Mouse (Mus musculus) cerebellum, adult 9-10 months (tissue): ENCODE data around the gene Usp22.
"Not testable (repeated sequence)": the region's sequence is repeated elsewhere in the genome, so short reads cannot be mapped to it uniquely, and the experiment has no call there.

Experiments used
- DNase-seq: peaks from one replicate; pipeline ENCODE4 v3.0.0; 2022

Usp22 gene

DNA sequence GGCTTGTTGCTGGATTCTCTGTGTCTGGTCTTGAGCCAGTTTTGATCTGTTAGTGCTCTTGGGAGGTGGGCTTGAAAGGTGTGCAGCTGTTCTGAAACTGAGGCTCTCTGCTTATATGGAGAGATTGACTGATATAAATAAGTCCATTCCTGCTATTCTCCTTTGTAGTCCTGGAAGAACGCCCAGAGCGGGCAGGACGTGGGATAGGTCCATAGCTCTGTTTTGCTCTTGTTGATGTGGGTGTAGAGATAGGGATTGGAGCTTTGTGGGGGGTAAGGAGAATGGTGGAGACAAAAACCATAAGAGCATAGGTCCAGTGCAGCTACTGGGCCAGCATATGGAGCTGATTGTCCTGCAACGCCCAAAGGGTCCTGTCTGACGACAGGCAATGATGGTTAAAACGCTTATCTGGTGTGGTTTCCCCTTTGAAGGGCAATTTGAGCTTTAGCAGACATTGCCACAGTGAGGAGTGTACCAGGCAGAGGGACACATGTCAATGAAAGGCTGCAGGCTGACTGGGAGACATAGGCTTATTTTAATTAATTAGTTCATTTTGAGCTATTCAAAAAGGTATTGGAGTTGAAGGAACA is 31.8 kb downstream of the Usp22 start:
- DNase-seq: no peak

DNA sequence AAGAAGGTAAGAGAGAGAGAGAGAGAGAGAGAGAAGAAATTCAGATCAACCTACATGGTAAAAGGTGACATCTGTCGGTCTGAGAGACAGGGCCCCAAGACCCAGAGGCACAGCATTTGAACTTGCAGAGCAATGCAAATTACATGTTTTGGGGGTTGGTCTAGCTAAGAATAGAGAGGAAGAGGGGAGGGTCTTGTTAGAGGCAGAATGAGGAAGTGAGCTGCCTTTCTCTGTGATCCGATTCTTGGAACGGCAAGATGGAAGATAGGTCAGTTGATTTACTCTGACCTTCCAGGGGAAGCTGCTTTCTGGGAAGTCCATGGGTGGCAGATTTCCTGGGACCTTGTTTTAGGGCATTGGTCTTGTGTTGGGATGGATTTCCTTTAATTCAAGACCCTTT is 32.6 kb downstream of the Usp22 start:
- no peak for DNase-seq

DNA sequence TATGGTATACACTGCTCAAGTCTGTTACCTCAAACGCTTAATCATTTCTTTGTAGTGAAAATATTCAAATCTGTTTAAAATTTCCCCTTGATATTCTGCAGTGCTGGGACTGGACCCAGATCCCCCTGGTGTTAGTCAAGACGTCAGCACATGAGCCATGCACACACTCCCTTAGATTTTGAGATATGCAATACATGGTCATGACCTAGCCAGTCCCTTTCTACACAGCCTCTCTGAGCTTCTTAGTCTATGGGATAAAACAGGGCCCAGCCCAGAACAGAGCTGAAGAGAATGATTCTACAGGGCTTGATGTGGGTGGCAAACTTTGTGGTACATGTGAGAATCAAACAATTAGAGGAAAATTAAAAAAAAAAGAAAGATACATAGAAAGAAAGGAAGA is 33.2 kb downstream of the Usp22 start:
- no peak for DNase-seq

DNA sequence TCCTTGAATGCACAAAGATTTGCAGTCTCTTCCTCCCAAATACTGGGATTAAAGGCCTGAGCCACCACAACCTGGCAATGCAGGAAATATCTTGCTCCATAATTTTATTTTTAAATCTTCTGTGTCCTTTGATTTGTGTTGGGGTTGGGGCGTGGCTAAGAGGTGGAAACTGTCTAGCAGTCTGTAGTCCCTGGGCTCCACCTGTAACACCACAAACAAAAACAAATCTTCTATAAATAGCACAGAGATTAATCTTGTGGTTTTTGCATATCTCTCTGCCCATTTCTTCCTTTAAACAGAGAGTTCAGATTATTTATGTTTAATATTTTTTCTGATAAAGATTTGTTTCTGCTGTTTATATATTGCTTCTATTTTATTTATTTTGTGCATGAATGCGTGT is 41.9 kb downstream of the Usp22 start:
- DNase-seq: no peak

DNA sequence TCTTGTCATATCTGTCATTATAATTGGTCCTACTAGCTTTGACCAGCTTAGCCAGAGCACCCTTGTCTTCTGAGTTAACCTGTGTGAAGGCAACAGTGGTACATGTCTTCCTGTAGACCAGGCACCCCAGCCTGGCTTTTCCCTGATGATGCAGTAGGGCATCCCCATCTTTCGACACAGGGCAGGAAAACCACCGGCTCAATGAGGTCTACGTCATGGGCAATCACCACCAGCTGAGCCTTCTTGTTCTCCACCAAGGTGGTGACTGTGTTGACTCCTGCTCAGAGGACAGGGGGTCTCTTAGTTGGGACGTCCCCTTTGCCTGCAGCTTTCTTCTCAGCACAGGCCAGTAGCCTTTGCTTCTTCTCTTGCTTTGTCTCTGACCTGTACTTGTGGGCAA is 44.2 kb downstream of the Usp22 start:
- not testable (repeated sequence) for DNase-seq

DNA sequence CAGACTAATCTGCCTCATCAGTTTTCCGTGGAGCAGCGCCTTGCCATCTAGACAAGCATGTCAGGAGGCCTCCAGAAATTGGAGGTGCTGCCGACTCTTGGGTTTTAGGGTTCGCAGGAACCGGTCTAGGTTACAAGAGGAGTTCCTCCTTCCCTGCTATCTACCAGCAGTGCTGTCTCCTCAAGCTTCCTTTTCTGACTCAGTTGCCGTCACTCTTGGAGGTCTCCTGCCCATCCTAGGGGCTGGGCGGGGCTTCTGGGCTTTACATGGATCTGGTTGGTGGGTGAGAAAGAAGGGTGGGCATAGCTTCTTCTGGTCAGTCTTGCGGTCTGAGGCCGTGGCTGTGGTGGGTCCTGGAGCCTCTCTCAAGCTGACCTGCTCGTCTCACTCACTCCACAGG is 45.5 kb downstream of the Usp22 start:
- no peak for DNase-seq

DNA sequence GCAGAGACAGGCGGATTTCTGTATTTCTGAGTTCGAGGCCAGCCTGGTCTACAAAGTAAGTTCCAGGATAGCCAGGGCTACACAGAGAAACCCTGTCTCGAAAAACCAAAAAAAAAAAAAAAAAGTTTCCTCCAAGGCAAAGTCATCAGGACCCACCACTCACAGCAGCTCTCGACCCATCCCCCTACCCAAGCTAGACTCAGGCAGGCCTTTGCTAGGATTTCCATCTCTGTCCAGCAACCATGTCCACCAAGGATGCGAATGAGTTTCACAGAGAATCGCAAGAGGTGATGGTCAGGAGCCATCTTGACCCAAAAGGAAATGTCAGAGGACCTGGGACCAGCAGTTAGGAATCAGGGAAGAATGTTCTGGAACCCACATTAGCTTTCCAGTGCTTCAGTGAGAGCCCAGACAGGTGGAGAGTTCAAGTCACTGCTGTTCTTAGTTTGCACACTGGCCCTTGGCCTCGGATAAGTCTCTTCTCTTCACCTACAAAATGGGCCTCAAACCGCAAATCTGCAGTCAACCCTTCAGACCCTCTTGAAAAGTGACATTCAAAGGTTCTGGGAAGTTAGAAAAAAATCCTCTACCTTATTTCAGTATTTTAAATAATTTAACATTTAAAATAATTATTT is 47.3 kb downstream of the Usp22 start:
- no peak for DNase-seq

DNA sequence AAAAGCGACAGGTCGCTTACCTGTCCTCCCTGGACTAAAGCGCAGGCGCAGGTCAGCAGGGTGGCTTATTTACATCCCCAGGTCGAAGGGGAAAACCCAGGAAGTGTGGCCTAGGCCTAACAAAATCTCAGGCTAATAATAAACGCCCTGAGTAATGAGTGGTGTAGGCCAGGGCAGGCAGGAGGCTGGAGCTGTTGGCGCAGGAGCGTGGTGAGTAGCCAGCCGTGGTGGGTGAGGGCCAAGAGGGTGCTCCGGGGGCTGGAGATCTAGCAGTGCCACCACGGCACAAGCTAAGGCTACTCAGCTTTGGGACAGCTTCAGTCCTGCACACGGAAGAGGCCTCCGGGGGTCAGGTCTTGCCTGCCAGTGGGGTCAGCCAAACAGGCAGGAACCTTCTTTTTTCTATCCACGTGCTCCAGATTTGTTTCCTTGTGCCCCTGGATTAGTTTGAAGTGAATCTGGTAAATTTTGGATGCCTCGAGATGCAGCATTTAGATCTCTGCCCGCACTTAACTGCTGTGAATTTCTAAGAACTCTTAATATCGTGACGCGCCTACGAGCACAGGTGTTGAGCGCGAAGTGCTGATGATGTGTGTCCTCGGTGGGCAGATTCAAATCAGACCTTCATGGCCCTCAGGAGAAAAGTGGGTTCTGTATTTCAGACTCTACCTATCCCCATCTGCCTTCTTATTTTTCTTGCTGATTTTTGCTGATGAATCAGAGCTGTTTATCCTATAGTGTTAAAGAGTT is 48.1 kb downstream of the Usp22 start, which contains the start of gene Tnfrsf13b:
Tnfrsf13b (plus strand) TSS at position 150 of the 750 bp plus-strand sequence.
- no peak for DNase-seq

DNA sequence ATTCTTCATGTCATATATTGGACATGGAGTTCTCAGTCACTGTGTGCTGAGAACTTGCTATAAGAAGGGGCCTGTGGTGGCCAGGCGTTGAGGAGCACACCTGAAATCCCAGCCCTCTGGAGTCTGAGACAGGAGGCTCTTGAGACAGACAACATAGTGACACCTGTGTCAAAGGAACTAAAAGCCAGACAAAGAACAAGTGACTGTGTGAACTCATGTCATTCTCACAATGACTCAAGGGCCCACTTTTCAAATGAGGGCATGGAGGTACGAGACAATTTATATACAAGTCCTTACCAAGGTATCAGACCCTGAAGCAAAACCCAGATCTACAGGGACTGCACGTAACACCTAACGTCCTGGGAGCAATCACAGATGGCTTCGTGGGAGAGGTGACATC is 48.9 kb downstream of the Usp22 start:
- DNase-seq: no peak

DNA sequence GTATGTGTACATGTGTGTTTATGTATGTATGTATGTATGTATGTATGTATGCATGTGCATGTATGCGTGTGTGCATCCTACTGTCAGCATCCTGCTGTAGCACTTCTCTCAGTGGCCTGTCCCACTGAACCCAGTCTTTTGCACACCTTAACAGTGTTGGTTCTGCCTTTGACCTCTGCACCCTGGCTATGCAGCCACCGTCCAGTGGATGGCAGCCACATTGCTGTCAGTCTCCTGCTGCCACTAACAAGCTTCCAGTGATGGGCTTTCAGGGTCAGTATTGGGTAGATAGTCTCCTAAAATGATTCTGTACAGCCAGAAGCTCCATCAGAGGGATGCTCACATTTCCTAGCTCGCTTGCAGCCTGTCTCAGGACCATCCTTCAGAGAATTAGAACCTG is 51.0 kb downstream of the Usp22 start:
- no peak for DNase-seq

DNA sequence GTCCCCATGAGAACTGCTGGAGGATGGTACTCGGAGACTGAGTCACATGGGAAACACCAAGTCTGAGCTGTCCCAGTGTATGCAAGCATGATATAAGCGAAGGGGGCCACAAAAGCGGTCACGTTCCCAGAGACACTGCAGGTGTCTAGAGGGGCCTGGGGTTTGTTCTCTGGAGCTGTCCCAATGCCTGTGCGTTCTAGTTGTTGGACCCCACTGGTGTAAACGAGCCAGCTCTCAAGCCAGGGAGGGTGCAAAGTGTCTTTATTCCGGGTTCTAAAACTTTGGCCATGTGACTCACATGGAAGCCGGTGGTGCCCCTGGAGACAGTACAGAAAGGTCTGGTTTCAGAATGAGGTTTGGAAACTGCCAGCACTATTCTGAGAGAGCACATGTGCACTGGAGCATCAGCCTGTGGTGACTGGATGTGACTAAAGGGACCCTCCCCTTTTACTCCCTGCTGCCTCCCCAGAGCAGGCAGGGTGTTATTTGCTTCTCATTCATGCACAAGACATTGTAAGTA is 52.0 kb downstream of the Usp22 start:
- DNase-seq: no peak

DNA sequence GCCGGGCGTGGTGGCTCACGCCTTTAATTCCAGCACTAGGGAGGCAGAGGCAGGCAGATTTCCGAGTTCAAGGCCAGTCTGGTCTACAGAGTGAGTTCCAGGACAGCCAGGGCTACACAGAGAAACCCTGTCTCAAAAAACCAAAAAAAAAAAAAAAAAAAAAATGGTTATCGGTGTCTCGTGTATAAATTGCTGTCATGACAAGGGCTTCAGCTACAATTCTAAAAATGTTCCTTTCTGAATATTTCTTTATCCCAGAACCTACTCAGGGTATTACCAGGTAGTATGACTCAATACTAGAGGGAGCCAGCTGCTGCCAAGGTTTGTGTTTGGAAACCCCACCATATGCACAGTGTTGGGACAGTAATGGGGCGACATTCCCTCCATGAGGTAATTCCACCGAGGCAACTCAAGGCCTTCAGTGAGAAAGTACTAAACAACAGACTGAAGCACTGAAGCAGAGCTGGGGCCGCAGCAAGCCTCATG is 52.5 kb downstream of the Usp22 start:
- DNase-seq: no peak

DNA sequence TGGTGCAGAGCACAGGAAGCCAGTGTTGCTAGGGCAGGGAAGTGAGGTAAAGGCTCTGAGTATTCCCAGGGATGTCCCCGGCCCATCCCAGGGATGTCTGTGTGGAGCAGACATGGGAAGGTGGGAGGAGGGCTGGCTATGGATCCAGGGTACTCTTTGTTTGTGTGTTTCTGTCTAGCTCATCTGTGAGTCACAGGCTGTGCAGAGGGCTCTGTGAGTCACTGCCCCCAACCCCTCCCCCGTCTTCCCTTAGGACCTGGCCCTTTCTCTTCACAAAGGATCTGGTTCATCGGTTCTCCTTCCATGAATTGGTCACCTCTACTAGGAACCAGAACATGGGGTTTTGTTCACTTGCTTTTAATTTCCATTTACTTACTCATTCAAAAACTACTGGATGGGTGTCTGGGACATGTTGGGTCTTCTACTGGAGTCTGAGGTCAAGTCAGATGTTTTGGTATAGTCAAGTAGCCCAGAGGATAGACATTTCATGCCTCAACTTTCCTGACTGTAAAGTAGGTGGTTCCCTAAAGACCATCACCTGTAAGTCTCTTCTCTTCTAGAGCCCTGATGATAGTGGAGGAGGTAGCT is 54.8 kb downstream of the Usp22 start:
- no peak for DNase-seq

DNA sequence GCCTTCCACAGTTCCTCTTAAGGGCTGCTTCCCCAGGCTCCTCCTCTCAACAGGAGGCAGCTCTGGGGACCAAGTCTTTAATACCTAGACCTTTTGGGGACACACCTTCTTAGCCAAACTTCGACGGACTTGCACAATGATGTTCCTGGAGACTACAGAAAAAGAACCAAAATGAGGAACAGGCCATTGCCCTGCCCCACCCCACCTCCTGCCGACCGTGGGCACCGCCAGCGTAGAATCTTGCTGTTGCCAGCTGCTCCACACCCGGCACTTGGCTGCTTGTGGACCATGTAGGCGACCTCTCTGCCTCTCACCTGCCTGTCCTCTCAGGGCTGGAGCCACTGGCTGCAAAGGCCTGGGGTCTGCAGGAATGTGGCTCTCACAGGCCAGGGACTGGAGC is 58.6 kb downstream of the Usp22 start:
- no peak for DNase-seq

DNA sequence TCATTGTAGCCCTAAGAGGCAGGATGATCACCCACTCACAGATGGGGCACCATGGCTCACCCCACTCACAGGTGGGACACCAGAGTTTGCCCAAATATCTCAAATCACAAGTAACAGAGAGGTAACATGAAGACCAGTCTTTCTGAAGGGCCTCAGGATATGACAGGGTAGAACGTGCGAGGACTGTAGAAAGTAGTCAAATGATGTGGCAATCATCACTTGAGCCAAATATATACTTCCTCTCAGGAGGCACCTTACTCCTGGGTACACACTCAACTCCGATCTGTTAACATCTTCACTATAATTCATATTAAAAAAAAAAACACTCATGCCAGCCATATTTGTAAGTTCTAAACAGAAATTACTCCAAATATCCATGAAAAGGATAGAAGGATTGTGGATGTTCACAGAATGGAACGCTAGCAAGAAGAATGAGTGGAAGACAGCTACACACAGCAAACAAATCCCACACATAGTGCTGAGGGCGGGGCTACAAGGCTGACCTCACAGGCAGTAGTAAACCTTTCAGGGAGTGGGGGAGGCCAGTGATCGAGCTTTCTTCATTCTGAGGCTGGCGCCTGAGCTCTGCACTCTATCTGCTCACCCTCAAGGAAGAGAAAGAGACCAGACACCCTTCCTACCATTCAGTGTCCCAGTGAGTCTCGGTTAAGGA is 62.4 kb downstream of the Usp22 start:
- DNase-seq: no peak

DNA sequence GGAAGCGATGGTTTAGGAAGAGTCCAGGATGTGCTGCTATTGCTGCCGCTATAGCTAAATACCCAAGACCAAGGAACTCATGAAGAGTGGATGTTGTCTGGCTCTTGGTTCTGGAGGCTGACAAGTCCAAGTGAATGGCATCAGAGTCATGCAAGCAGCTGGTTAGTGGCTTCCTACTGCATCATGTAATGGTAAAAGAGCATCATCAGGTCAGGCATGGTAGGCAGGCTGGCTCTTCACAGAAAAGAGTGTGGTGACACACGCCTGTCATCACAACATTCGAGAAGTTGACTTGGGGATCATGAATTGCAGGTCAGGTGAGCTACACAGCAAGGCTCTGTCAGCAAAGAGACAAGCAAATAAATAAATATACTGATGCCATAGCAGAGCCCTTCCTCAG is 63.4 kb downstream of the Usp22 start:
- no peak for DNase-seq

DNA sequence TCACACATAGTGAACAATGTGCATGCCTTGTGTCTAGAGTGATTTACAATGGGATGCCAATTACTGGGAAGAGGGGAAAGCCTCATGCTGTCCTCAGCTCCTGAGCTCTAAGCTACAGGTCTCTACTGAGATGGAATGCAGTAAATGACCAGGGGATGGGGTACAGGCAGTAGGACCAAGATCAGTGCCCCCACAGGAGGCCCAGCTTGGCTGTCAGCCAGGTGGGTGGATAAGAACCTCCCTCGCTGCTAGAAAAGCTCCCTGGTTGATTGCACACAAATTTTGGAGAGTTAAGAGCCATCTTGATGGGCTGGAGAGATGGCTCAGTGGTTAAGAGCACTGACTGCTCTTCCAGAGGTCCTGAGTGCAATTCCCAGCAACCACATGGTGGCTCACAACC is 63.9 kb downstream of the Usp22 start:
- DNase-seq: no peak

DNA sequence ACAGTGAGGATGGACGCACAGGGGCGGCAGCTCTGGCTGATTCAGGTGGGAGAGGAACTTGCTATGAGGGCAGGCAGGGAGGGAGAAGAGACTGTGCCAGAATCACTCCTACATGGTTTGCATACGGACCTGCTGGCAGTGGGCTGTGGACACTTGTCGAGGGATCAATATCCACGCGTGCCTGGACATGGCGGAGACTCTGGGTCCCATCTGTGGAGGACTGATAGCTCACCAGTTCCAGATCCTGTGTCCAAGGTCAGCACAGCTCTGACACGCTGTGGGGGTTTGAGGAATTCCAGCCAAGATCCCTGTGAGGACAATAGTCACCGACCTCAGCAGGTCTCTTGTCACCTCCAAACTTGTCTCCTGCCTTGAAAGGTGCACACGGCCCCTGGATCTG is 64.7 kb downstream of the Usp22 start:
- no peak for DNase-seq

DNA sequence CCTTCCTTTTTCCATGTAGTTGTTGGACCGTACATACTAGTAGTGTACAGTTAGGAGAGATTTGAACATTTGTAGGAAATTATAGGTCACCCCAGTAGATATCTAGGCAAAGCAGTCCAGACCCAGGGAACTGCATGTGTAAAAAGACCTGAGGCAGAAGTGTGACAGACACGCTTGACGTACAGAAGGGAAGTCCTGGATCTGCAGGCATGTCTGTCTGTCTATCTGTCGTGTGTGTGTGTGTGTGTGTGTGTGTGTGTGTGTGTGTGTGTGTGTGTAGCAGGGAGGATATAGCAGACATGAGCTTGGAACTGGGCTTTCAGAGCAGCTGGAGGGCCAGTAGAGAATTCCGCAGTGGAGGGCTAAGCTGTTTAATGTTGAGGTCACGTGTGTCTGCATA is 65.1 kb downstream of the Usp22 start:
- no peak for DNase-seq

DNA sequence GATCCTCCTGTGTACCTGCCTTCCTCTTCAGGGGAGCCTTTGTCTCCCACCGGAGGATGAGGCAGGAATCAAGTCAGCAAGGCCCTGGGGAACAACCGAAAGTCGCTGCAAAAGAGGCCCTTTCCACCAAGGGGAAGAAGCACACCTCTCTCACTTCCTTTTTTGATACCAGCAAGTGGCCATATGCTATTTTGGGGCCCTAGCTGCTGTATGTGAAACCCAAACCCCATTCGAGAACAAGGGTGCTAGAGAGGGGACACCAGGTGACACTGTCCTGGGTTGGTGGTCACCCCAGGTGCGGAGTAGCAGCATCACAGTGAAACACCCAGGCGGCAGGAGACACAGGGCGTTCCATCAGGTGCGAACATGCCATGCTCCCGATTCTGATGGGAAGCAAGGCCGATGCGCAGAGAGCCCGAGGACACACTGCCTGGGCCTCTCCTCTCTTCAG is 65.9 kb downstream of the Usp22 start:
- no peak for DNase-seq

DNA sequence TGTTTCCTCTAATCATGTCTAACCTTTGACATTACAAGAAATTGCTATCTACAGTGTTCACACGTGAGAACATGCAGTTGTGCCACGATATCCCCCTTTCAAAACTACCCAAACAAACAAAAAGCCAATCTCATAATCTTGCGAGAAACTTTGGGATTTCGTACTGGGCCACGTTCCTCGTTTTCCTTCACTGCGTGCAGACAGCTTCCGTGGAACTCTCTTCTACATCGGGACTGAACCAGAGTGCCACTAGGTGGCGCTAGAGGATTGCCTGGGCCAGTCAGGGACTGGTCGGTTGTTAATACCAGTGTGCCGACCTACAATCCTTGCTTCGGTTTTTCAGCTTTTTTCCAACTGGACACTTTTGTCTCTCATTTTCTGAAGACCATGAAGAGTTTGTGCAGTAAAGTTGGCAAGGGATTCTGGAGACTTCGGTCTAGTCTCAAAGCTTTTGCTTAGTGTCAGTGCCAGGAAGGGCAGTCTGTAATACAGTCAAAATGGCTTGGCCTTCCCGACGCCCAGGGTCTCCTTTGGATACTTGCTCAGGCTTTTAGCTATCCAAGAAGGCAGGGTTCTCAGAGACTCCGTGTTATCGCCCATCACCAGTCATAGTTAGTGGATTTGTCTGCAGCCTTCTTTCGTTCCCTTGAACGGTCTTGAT is 70.5 kb downstream of the Usp22 start:
- peak; percentile 88 for DNase-seq
